14 mouse cellular contexts compared by ENCODE assay signal in genomic region chr2:166960648-166961330, GRCm38 (mm10). TPM values are rescaled to one million over a fixed set of nuclear protein-coding genes. Genes with fewer than 3 reads are reported as not detected.
DNase-seq lines count a peak whose midpoint lies in the region; ATAC-seq and TF ChIP-seq lines count a peak whose summit lies in the region.
"Had no signal": no experiment of that assay in that cellular context is flagged by ENCODE, and none has a peak within 500 bp of the region (broad histone marks: within the 10 kb centered on the region; RNA-seq: fewer than 3 reads in every experiment).

No protein-coding gene starts in this region.

- no peak overlapping the region for H3K4me2 ChIP-seq in forebrain, postnatal 0 days (ENCODE audit: low read depth)
- H3K4me2 ChIP-seq: embryonic facial prominence, embryonic 13.5 days; forebrain, embryonic 12.5 days had no signal

- no peaks in the 10 kb centered on the region for H3K9me3 ChIP-seq in forebrain, postnatal 0 days (ENCODE audit: low read length)
- H3K9me3 ChIP-seq: embryonic facial prominence, embryonic 13.5 days; forebrain, embryonic 12.5 days; G1E had no signal

- TF ChIP-seq CTCF in forebrain, postnatal 0 days (IDR thresholded peaks at IDR 0.05; ENCODE audit: low read depth): no peak

- peaks cover 18% of the 10 kb centered on the region for H3K36me3 ChIP-seq in forebrain, postnatal 0 days (ENCODE audit: insufficient read depth)

- no peak overlapping the region for H3K27ac ChIP-seq in forebrain, postnatal 0 days (ENCODE audit: low read depth, low read length)
- H3K27ac ChIP-seq: embryonic facial prominence, embryonic 13.5 days; forebrain, embryonic 12.5 days had no signal

- no peaks in the 10 kb centered on the region for H3K4me1 ChIP-seq in forebrain, postnatal 0 days (ENCODE audit: insufficient read depth)
- H3K4me1 ChIP-seq: forebrain, embryonic 12.5 days had no signal

- WGBS in forebrain, postnatal 0 days: 86% methylated on average over 8 of the region's 8 CpGs

- no peaks in the 10 kb centered on the region for H3K27me3 ChIP-seq in forebrain, postnatal 0 days (ENCODE audit: insufficient read depth, low read length)
- H3K27me3 ChIP-seq: embryonic facial prominence, embryonic 13.5 days; forebrain, embryonic 12.5 days had no signal

- no peak overlapping the region for H3K4me3 ChIP-seq in forebrain, postnatal 0 days (ENCODE audit: low read depth, low read length)
- H3K4me3 ChIP-seq: embryonic facial prominence, embryonic 13.5 days; forebrain, embryonic 12.5 days had no signal

- no peak for ATAC-seq in cerebellum, adult (ENCODE audit: insufficient number of reproducible peaks, low FRiP score, low TSS enrichment)
- no peak for ATAC-seq in forebrain, postnatal 0 days
- ATAC-seq: hindbrain, embryonic 16.5 days had no signal

- peak; percentile 43 for DNase-seq in cerebellum, adult 11-12 months
- peak; percentile 71 for DNase-seq in kidney, adult 9 months
- DNase-seq in kidney, postnatal 4 days: no peak
- peak; percentile 29 for DNase-seq in adrenal gland, postnatal 25 days
- peak; percentile 30 to 39 for DNase-seq in cerebellum, postnatal 36 days
- no peak for DNase-seq in layer of hippocampus, postnatal 14 days (ENCODE audit: low spot score in 2 of 2)
- no peak for DNase-seq in forebrain, postnatal 0 days
- DNase-seq: B cell, adult 2 months; thymus, postnatal 14 days had no signal

- H3K9ac ChIP-seq in forebrain, postnatal 0 days: no peak overlapping the region
- H3K9ac ChIP-seq: embryonic facial prominence, embryonic 13.5 days; forebrain, embryonic 12.5 days had no signal

RNA-seq across cellular contexts. Expression of gene Stau1, which starts 35.3 kb away (rescaled TPM):
- total RNA-seq in adrenal gland, postnatal 25 days (2021): 88.6 and 93.2 TPM in 2 replicates
- total RNA-seq in layer of hippocampus, postnatal 14 days (2021): 10 to 100 TPM; 69.5 to 70.3 TPM
- total RNA-seq in forebrain, postnatal 0 days (2014; rRNA removed): 29.7 and 39.6 TPM in 2 replicates
- 75.2 and 97.3 TPM in 2 replicates for polyA plus RNA-seq in forebrain, postnatal 0 days (2015; fragmentation: Nextera tagmentation; extraction: Ambion mirVana)

RNA-seq across cellular contexts. Expression of gene Ddx27, which starts 54.2 kb away (rescaled TPM):
- total RNA-seq in adrenal gland, postnatal 25 days (2021): 33.6 and 35.8 TPM in 2 replicates
- total RNA-seq in layer of hippocampus, postnatal 14 days (2021): 10 to 100 TPM; 29.3 to 30.1 TPM
- 37.9 and 42.5 TPM in 2 replicates for total RNA-seq in forebrain, postnatal 0 days (2014; rRNA removed)
- polyA plus RNA-seq in forebrain, postnatal 0 days (2015; fragmentation: Nextera tagmentation; extraction: Ambion mirVana): 28.4 and 36.9 TPM in 2 replicates

RNA-seq across cellular contexts. Expression of gene Cse1l, which starts 54.9 kb away (rescaled TPM):
- total RNA-seq in adrenal gland, postnatal 25 days (2021): 67.6 and 83.7 TPM in 2 replicates
- 10 to 100 TPM; 51.0 to 56.1 TPM for total RNA-seq in layer of hippocampus, postnatal 14 days (2021)
- 75.9 and 79.7 TPM in 2 replicates for total RNA-seq in forebrain, postnatal 0 days (2014; rRNA removed)
- 64.1 and 68.8 TPM in 2 replicates for polyA plus RNA-seq in forebrain, postnatal 0 days (2015; fragmentation: Nextera tagmentation; extraction: Ambion mirVana)

Comparison
In these comparisons a context has a peak if more than half of its experiments do, and no peak if none do; other contexts are left out.
1. DNase-seq: peak in cerebellum, adult 11-12 months (single experiment), kidney, adult 9 months (single experiment), adrenal gland, postnatal 25 days (single experiment) and cerebellum, postnatal 36 days (2 of 2); none in kidney, postnatal 4 days (0 of 2), layer of hippocampus, postnatal 14 days (0 of 2) and forebrain, postnatal 0 days (single experiment).